Mouse (Mus musculus) kidney, postnatal 0 days (tissue): ENCODE measurements around the gene Pdik1l. TPM values are rescaled to one million over a fixed set of nuclear protein-coding genes. Genes with fewer than 3 reads are reported as not detected.
A peak's percentile ranks its signal among the peaks of the same experiment; 100 is the strongest.

Experiments
- ATAC-seq: fragments of 200-750 bp; cut with Nextera tagmentation; replicated peaks from 2 replicates; pipeline ENCODE4 v1.8.0; 2017; ENCODE audit warnings: low read depth, moderate number of reproducible peaks, moderate TSS enrichment, moderate library complexity; ENCODE audit not compliant: low FRiP score
- DNase-seq: peaks from one replicate; pipeline ENCODE4 v3.0.0-alpha.2; 2016; ENCODE audit warnings: low spot score
- H3K27ac ChIP-seq: fragments of 300-500 bp; sonication (generic); 2 replicates; pipeline ENCODE4 v1.5.1; 2014; ENCODE audit warnings: mild to moderate bottlenecking
- H3K27me3 ChIP-seq: fragments of 300-500 bp; sonication (generic); 2 replicates; pipeline ENCODE4 v1.6.1; 2014; ENCODE audit warnings: low read length, mixed read lengths; ENCODE audit not compliant: insufficient read depth
- H3K36me3 ChIP-seq: fragments of 300-500 bp; sonication (generic); 2 replicates; pipeline ENCODE4 v1.6.1; 2014; ENCODE audit warnings: low read length, mixed read lengths; ENCODE audit not compliant: insufficient read depth
- H3K4me1 ChIP-seq: fragments of 300-500 bp; sonication (generic); replicated peaks from 2 replicates; pipeline ENCODE4 v1.6.1; 2014; ENCODE audit warnings: antibody characterized with exemption, low read length, mixed read lengths; ENCODE audit not compliant: insufficient read depth
- H3K4me2 ChIP-seq: fragments of 300-500 bp; sonication (generic); 2 replicates; pipeline ENCODE4 v1.6.1; 2014; ENCODE audit warnings: mild to moderate bottlenecking, low read length, moderate library complexity, mixed read lengths
- H3K4me3 ChIP-seq: fragments of 300-500 bp; sonication (generic); replicated peaks from 2 replicates; pipeline ENCODE4 v1.5.1; 2014; ENCODE audit warnings: low read depth, low read length
- H3K9ac ChIP-seq: fragments of 300-500 bp; sonication (generic); 2 replicates; pipeline ENCODE4 v1.6.1; 2014; ENCODE audit warnings: low read depth, low read length
- H3K9me3 ChIP-seq: fragments of 300-500 bp; sonication (generic); replicated peaks from 2 replicates; pipeline ENCODE4 v1.6.1; 2016; ENCODE audit warnings: low read length, inconsistent platforms, mixed read lengths
- CTCF ChIP-seq: IDR thresholded peaks from 2 replicates; pipeline ENCODE4 v1.5.1; 2016; ENCODE audit warnings: antibody characterized with exemption, low read depth, mild to moderate bottlenecking, moderate library complexity
- WGBS: fragments of 180-500 bp; shearing (Covaris S2); extraction: QIAGEN DNeasy Blood & Tissue Kit; methylation state at CpG from one replicate; pipeline ENCODE4 v1.1.7; 2014; 5-methylcytosine and 5-hydroxymethylcytosine counted together
- polyA plus RNA-seq: library from polyadenylated mRNA; unstranded; fragments of >200 nt; fragmentation: Nextera tagmentation; extraction: Ambion mirVana; gene quantifications from 2 replicates; pipeline ENCODE4 v1.2.1, GENCODE M21; 2015

The Pdik1l gene
- polyA plus RNA-seq, 1 experiment from 2014 or later, result 12.5 TPM

- peak overlapping the region; percentile 95 for H3K9ac ChIP-seq
- WGBS, result under 1% methylated on average over 52 of the region's 59 CpGs
- DNase-seq (peak; percentile 96), ATAC-seq (peak; percentile 94)
- TF ChIP-seq CTCF, result peak; percentile 54
- peak overlapping the region; percentile 93 for H3K4me2 ChIP-seq
- H3K4me3 ChIP-seq, result peak overlapping the region; percentile 95
- 0 out of 2 replicates have a peak, but pooled peaks cover 1% of the 10 kb centered on the region for H3K36me3 ChIP-seq
- no peaks in the 10 kb centered on the region for H3K27me3 ChIP-seq
- H3K27ac ChIP-seq, result peak overlapping the region; percentile 99
- no peaks in the 10 kb centered on the region for H3K9me3 ChIP-seq
- peaks cover 5% of the 10 kb centered on the region for H3K4me1 ChIP-seq
Measured at GRCm38 (mm10) chr4:134287168-134287564, 529 bp downstream of the Pdik1l start.

DNA sequence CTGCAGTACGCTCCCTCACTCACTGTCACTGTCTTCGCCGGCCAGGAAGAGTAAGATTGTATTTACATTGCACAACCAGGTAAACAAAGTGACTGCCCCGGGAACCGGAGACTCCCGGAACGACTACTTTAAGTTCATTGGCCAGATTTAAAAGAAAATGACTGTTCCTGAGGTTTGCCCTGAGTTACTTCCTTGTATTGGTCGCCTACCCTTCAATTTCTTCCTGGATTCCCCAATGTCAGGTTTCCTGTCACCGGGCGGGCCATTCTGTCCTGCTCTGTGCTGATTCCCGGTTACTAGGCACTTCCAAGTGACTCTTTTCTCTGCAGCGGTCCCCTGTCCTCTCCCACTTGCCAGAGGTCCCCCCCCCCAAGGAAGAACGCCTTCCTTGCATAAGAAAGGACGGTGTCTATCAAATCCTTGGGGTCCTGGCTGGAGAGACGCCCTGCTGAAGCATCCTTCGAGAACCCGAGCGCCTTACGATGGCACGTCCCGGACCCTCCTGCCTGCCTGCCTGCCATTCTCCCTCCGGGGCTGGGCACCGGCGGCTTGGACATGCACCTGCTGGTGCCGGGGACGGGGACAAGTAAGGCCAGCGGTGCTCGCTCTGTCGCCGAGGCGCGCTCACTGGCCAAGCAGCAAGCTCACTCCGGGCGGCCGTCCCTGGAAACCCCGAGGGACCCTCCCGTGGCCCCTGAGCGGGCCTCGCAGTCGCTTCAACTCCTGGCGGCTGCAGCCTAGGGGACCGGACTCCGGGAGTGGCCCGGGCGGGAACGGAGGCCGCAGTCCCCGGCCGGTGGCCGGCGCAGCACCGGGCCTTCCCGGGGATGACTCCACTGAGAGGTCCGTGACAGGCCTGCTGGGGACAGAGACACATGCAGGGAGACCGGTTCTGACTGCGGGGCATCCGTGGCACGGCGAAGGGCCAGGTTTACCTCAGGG lies 1.2 kb downstream of the Pdik1l start:
- ATAC-seq, result peak; percentile 44
- peak overlapping the region; percentile 99 for H3K27ac ChIP-seq
- H3K9ac ChIP-seq, result peak overlapping the region; percentile 95
- H3K9me3 ChIP-seq, result no peaks in the 10 kb centered on the region
- TF ChIP-seq CTCF, result no peak
- H3K4me2 ChIP-seq, result peak overlapping the region; percentile 93
- H3K27me3 ChIP-seq, result no peaks in the 10 kb centered on the region
- H3K36me3 ChIP-seq, result 0 out of 2 replicates have a peak, but pooled peaks cover 7% of the 10 kb centered on the region
- H3K4me1 ChIP-seq, result peaks cover 5% of the 10 kb centered on the region
- H3K4me3 ChIP-seq, result peak overlapping the region; percentile 95
- WGBS, result under 1% methylated on average over 59 of the region's 59 CpGs
- DNase-seq, result peak; percentile 18

DNA sequence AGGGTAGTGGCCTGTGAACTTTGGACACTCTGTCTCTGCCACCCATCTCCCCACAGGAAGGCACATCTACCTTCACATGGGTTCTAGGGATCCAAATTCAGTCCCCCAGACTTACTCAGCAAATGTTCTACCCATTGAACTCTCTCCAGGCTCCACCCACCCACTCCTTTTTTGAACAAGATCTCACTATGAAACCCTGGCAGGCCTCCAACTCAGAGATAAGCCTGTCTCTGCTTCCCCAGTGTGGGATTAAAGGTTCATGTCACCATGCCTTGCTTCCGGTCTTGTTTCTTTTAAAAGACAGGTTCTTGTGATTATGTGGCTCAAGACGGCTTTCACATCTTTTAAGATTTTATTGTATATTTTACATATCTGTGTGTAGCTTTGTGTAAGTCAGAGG lies 2.8 kb downstream of the Pdik1l start:
- DNase-seq (no peak), ATAC-seq (no peak)
- Histone ChIP-seq H3K27me3 (no peaks in the 10 kb centered on the region), H3K36me3 (0 out of 2 replicates have a peak, but pooled peaks cover 7% of the 10 kb centered on the region), H3K4me2 (no peak overlapping the region), H3K27ac (no peak overlapping the region), H3K4me3 (no peak overlapping the region), H3K9ac (no peak overlapping the region), H3K4me1 (peaks cover 5% of the 10 kb centered on the region), H3K9me3 (no peaks in the 10 kb centered on the region)
- TF ChIP-seq CTCF, result no peak
- 97% methylated on average over 2 of the region's 2 CpGs for WGBS

DNA sequence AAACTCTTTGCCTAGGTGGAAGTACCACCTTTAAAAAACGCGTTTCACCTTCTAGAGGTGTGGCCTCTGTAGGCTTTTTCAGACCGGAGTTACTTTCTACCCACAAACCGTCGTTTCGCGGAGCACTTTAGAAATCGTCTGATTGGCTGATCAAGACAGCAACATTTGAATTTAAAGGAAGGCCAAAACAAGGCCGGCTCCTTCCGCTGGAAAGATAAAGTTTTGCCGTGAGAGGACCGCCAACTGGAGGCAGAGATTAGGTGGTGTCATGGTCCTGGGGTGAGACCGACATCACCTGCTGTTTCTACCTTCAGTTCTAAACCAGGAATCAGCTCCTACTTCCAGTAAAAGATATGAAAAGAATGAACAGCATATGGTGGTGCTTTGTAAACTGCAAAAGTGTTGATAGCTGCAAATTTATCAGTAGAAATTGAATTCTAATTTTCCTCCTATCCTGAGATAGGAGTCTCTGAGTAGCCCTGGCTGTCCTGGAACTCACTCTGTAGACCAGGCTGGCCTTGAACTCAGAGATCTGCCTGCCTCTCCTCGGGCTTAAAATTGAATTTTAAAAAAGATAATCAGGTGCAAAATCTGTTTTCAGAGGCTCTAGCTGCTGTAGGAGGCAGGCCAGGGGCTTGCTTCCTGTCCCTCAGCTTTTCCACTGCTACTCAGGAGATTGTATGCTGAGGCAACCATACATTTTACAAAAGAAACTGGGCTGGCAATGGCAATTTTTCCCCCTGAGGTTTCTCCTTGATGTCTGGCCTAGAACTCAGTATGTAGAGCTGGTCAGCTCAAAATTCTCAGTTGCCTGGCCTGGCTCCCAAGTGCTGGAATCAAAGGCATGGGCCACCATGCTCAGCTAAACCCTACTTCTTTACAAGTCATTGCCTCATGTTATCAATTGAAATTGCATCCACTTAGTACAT lies 14.0 kb downstream of the Pdik1l start:
- H3K27ac ChIP-seq, result 0 out of 2 replicates have a peak overlapping the region, but pooled peaks have one; percentile 8
- 8% methylated on average over 14 of the region's 14 CpGs for WGBS
- 0 out of 2 replicates have a peak overlapping the region, but pooled peaks have one; percentile 15 for H3K4me3 ChIP-seq
- no peaks in the 10 kb centered on the region for H3K27me3 ChIP-seq
- peak; percentile 66 for DNase-seq
- H3K9me3 ChIP-seq, result no peaks in the 10 kb centered on the region
- 0 out of 2 replicates have a peak, but pooled peaks cover 3% of the 10 kb centered on the region for H3K4me1 ChIP-seq
- no peak overlapping the region; the same call in 1 of the 2 replicates for H3K9ac ChIP-seq
- peaks cover 15% of the 10 kb centered on the region for H3K36me3 ChIP-seq
- TF ChIP-seq CTCF, result no peak
- peak overlapping the region; percentile 27 for H3K4me2 ChIP-seq
- no peak for ATAC-seq

DNA sequence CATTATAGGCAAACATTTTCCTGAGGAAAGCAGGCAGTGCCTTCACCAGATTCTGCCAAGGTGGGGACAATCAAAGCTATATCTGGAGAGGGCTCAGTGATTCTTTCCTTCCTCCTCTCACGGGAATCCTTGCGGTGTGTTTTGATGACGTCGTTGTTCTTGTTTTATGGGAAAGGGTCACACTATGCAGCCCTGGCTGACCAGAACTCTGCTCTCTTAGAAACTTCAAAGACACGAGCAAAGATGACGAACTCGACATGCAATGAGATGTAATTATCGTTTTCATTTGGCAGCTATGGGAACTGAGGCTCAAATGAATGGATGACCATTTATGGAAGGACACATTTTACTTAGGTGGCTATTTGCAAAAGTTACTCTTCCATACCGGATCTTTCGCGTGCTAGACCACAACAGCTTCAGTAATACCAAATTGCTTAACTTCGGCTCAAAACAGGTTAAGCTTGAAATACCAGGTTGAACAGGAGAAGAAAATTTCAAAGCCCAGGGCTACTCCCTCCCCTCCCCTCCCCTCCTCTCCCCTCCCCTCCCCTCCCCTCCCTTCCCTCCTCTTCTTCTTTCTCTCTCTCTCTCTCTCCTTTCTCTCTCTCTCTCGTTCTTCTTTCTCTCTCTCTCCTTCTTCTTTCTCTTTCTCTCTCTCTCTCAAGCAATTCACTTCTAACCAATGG lies 14.8 kb downstream of the Pdik1l start:
- Histone ChIP-seq H3K4me3 (0 out of 2 replicates have a peak overlapping the region, but pooled peaks have one; percentile 15), H3K27me3 (no peaks in the 10 kb centered on the region), H3K4me2 (peak overlapping the region; percentile 27), H3K27ac (0 out of 2 replicates have a peak overlapping the region, but pooled peaks have one; percentile 8), H3K9ac (no peak overlapping the region), H3K36me3 (peaks cover 8% of the 10 kb centered on the region; the same call in 1 of the 2 replicates), H3K4me1 (0 out of 2 replicates have a peak, but pooled peaks cover 3% of the 10 kb centered on the region), H3K9me3 (no peaks in the 10 kb centered on the region)
- 12% methylated on average over 12 of the region's 13 CpGs for whole genome bisulfite sequencing
- DNase-seq (peak; percentile 32), ATAC-seq (no peak)
- TF ChIP-seq CTCF, result no peak
